Mouse (Mus musculus): ENCODE measurements around the gene Polr1a. TPM values are rescaled to one million over a fixed set of nuclear protein-coding genes. Genes with fewer than 3 reads are reported as not detected.

Gene Polr1a
- polyA plus RNA-seq, 1 experiment = 5.9 TPM

- Histone ChIP-seq H3K27me3 (ENCODE audit: control insufficient read depth, insufficient read depth, low read length) (no peaks in the 10 kb centered on the region), H3K27ac (ENCODE audit: insufficient read depth, low read depth, low read length) (no peak overlapping the region), H3K4me1 (ENCODE audit: control insufficient read depth, insufficient read depth, insufficient read length, low read length) (no peaks in the 10 kb centered on the region), H3K4me3 (ENCODE audit: low read depth, low read length) (no peak overlapping the region), H3K36me3 (ENCODE audit: control insufficient read depth, insufficient read depth, low read length) (peaks cover 40% of the 10 kb centered on the region)
- 76% methylated on average over 5 of the region's 5 CpGs for WGBS
- TF ChIP-seq CTCF (IDR thresholded peaks at IDR 0.05; ENCODE audit: extremely low read depth, insufficient read length, insufficient replicate concordance, low read depth, low read length) = no peak
- TF ChIP-seq POLR2A (IDR thresholded peaks at IDR 0.05; ENCODE audit: low read depth, low read length) = no peak
Measured at GRCm38 (mm10) chr6:71966683-71967303, 57.9 kb downstream of the Polr1a start.

- TF ChIP-seq CTCF (IDR thresholded peaks at IDR 0.05; ENCODE audit: extremely low read depth, insufficient read length, insufficient replicate concordance, low read depth, low read length) = no peak
- TF ChIP-seq POLR2A (IDR thresholded peaks at IDR 0.05; ENCODE audit: low read depth, low read length) = no peak
- peaks cover 43% of the 10 kb centered on the region for H3K36me3 ChIP-seq (ENCODE audit: control insufficient read depth, insufficient read depth, low read length)
- H3K4me1 ChIP-seq (ENCODE audit: control insufficient read depth, insufficient read depth, insufficient read length, low read length) = no peaks in the 10 kb centered on the region
- H3K4me3 ChIP-seq (ENCODE audit: low read depth, low read length) = no peak overlapping the region
- no peaks in the 10 kb centered on the region for H3K27me3 ChIP-seq (ENCODE audit: control insufficient read depth, insufficient read depth, low read length)
- 87% methylated on average over 7 of the region's 7 CpGs for WGBS
- H3K27ac ChIP-seq (ENCODE audit: insufficient read depth, low read depth, low read length) = no peak overlapping the region
Measured at GRCm38 (mm10) chr6:71967847-71968246, 59.0 kb downstream of the Polr1a start.

- no peak for TF ChIP-seq POLR2A (IDR thresholded peaks at IDR 0.05; ENCODE audit: low read depth, low read length)
- TF ChIP-seq CTCF (IDR thresholded peaks at IDR 0.05; ENCODE audit: extremely low read depth, insufficient read length, insufficient replicate concordance, low read depth, low read length) = no peak
- H3K4me3 ChIP-seq (ENCODE audit: low read depth, low read length) = no peak overlapping the region
- no peaks in the 10 kb centered on the region for H3K4me1 ChIP-seq (ENCODE audit: control insufficient read depth, insufficient read depth, insufficient read length, low read length)
- H3K27ac ChIP-seq (ENCODE audit: insufficient read depth, low read depth, low read length) = no peak overlapping the region
- peaks cover 50% of the 10 kb centered on the region for H3K36me3 ChIP-seq (ENCODE audit: control insufficient read depth, insufficient read depth, low read length)
- no peaks in the 10 kb centered on the region for H3K27me3 ChIP-seq (ENCODE audit: control insufficient read depth, insufficient read depth, low read length)
- 91% methylated on average over 7 of the region's 7 CpGs for WGBS
Measured at GRCm38 (mm10) chr6:71969459-71969858, 60.6 kb downstream of the Polr1a start.

GRCm38 (mm10) chr6:71970154-71970553 is 61.3 kb downstream of the Polr1a start:
- Histone ChIP-seq H3K27ac (ENCODE audit: insufficient read depth, low read depth, low read length) (no peak overlapping the region), H3K4me1 (ENCODE audit: control insufficient read depth, insufficient read depth, insufficient read length, low read length) (no peaks in the 10 kb centered on the region), H3K36me3 (ENCODE audit: control insufficient read depth, insufficient read depth, low read length) (peaks cover 50% of the 10 kb centered on the region), H3K27me3 (ENCODE audit: control insufficient read depth, insufficient read depth, low read length) (no peaks in the 10 kb centered on the region), H3K4me3 (ENCODE audit: low read depth, low read length) (no peak overlapping the region)
- WGBS = 95% methylated on average over 2 of the region's 2 CpGs
- TF ChIP-seq POLR2A (IDR thresholded peaks at IDR 0.05; ENCODE audit: low read depth, low read length) (no peak), CTCF (IDR thresholded peaks at IDR 0.05; ENCODE audit: extremely low read depth, insufficient read length, insufficient replicate concordance, low read depth, low read length) (no peak)

GRCm38 (mm10) chr6:71976592-71976991 is 67.7 kb downstream of the Polr1a start:
- Histone ChIP-seq H3K4me3 (ENCODE audit: low read depth, low read length) (no peak overlapping the region), H3K27me3 (ENCODE audit: control insufficient read depth, insufficient read depth, low read length) (no peaks in the 10 kb centered on the region), H3K27ac (ENCODE audit: insufficient read depth, low read depth, low read length) (no peak overlapping the region), H3K4me1 (ENCODE audit: control insufficient read depth, insufficient read depth, insufficient read length, low read length) (no peaks in the 10 kb centered on the region), H3K36me3 (ENCODE audit: control insufficient read depth, insufficient read depth, low read length) (peaks cover 32% of the 10 kb centered on the region)
- TF ChIP-seq POLR2A (IDR thresholded peaks at IDR 0.05; ENCODE audit: low read depth, low read length) (no peak), CTCF (IDR thresholded peaks at IDR 0.05; ENCODE audit: extremely low read depth, insufficient read length, insufficient replicate concordance, low read depth, low read length) (no peak)
- 93% methylated on average over 7 of the region's 7 CpGs for WGBS

GRCm38 (mm10) chr6:71980165-71980564 is 71.3 kb downstream of the Polr1a start:
- TF ChIP-seq POLR2A (IDR thresholded peaks at IDR 0.05; ENCODE audit: low read depth, low read length) (no peak), CTCF (IDR thresholded peaks at IDR 0.05; ENCODE audit: extremely low read depth, insufficient read length, insufficient replicate concordance, low read depth, low read length) (no peak)
- no peaks in the 10 kb centered on the region for H3K4me1 ChIP-seq (ENCODE audit: control insufficient read depth, insufficient read depth, insufficient read length, low read length)
- peaks cover 15% of the 10 kb centered on the region for H3K36me3 ChIP-seq (ENCODE audit: control insufficient read depth, insufficient read depth, low read length)
- no peak overlapping the region for H3K4me3 ChIP-seq (ENCODE audit: low read depth, low read length)
- WGBS = 51% methylated on average over 8 of the region's 8 CpGs
- H3K27ac ChIP-seq (ENCODE audit: insufficient read depth, low read depth, low read length) = peak overlapping the region; percentile 26; the same call in 1 of the 2 replicates
- H3K27me3 ChIP-seq (ENCODE audit: control insufficient read depth, insufficient read depth, low read length) = no peaks in the 10 kb centered on the region

- Histone ChIP-seq H3K27me3 (ENCODE audit: control insufficient read depth, insufficient read depth, low read length) (no peaks in the 10 kb centered on the region), H3K27ac (ENCODE audit: insufficient read depth, low read depth, low read length) (no peak overlapping the region)
Measured at GRCm38 (mm10) chr6:71980587-71980986, 71.7 kb downstream of the Polr1a start.

More at GRCm38 (mm10) chr6:71980587-71980986, 71.7 kb downstream of the Polr1a start:
- H3K4me1 ChIP-seq (ENCODE audit: control insufficient read depth, insufficient read depth, insufficient read length, low read length) = no peaks in the 10 kb centered on the region
- no peak overlapping the region for H3K4me3 ChIP-seq (ENCODE audit: low read depth, low read length)
- WGBS = 84% methylated on average over 2 of the region's 2 CpGs
- peaks cover 13% of the 10 kb centered on the region for H3K36me3 ChIP-seq (ENCODE audit: control insufficient read depth, insufficient read depth, low read length)
- no peak for TF ChIP-seq CTCF (IDR thresholded peaks at IDR 0.05; ENCODE audit: extremely low read depth, insufficient read length, insufficient replicate concordance, low read depth, low read length)
- TF ChIP-seq POLR2A (IDR thresholded peaks at IDR 0.05; ENCODE audit: low read depth, low read length) = no peak

All from small intestine, adult 2 months (tissue).